Mouse (Mus musculus): ENCODE measurements around the gene Vipas39.
"Not testable (repeated sequence)": the region's sequence is repeated elsewhere in the genome, so short reads cannot be mapped to it uniquely, and the experiment has no call there.

The Vipas39 gene

DNA sequence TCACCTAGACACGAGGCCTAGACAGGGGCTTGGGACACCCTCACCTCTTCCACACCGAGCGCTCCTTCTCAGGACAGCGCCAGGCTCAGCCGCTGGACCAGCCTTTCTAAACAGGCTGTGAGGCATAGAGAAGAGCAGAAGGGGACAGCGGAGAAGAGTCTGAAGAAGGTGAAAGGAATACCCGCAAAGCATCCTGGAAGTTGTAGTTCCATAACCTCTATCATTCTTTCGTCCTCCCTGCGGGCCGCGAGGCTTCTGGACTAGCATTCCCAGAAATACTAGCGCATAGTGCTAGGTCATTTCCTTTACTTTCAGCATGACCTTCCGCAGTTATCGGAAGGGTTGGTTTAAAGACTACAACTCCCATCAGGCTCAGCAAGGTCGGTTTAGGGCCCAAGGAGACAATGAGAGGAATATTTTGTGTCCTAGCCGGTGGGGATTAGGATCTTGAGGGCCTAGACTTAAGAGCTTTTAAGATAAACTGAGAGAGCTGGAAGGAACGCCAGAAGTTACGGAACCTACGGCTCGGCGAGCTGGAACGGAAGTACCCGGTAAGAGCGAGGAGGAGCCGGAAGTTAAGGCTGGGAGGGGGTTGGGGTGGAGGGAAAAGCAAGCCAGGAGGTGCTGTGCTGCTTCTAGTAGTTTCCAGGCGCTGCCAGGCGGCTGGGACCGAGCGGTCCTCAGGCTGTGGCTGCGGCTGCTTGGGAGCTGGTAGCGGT, at the start of gene Vipas39, which contains the start of gene Ahsa1:
Vipas39 (minus strand) TSS at position 149 of the 719 bp plus-strand sequence.
Ahsa1 (plus strand) TSS at position 372 of the 719 bp plus-strand sequence.
- peak; percentile 96 for DNase-seq (ENCODE audit: low read depth, low spot score)

DNA sequence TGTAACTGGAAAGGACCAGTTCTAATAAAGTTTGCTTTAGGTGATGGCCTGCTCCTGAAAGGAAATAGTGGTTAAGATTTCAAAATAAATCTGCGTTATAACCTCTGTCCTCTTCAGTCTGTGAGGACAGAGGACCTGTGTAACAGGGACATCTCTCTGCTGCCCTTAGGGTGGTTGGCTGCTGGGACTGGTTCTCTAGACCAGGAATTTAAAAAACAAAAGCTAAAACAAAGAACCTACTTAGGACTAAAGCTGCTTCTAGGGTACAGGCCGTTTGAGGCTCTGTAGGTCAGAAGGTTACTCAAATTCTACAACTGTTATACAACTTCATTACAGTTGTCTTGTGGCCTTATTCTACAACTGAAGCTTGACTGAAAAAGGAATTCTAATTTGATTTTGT, 47.0 kb upstream of the Vipas39 start:
- DNase-seq (ENCODE audit: low read depth, low spot score): no peak

GRCm38 (mm10) chr12:87306584-87306844, 40.5 kb upstream of the Vipas39 start:
- DNase-seq (ENCODE audit: low read depth, low spot score): not testable (repeated sequence)

DNA sequence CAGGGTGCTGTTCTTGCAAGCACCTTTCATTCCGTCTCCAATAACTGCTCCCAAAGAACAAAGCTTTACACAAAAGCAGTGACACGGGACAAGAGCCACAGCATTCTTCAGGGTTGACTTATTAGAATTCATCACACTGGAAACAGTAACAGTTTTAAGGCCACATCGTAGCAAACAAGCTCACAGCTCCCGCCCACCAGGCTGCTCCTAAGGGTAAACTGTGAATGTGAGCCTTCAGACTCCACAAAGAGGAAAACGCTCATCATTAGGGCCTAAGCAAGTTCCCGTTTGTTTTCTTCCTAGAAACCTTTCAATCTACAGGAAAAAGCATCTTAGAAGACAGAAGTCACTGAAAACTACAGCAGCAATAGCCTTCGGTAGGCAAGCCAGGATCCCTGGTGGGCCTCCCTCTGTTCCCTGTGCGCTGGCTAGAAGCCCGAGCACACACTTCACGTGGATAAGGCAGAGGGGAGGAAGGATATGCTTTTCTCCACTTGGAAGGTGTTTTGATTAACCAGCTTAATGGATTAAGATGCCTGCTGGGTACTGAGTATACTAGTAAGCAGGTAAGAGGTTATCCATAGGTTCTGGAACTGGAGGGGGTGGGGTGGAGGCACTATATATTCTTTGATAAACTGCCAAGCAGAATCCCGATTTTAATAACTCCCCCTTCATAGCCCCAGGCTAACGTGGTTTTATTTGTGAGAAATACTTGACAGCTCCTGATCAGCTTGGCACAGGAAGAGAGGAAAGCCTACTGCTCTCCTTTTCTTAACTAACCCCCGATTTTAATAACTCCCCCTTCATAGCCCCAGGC, 39.9 kb upstream of the Vipas39 start:
- no peak for DNase-seq (ENCODE audit: low read depth, low spot score)

- DNase-seq (ENCODE audit: low read depth, low spot score): no peak
Observed at GRCm38 (mm10) chr12:87301189-87301588, 35.1 kb upstream of the Vipas39 start.

DNA sequence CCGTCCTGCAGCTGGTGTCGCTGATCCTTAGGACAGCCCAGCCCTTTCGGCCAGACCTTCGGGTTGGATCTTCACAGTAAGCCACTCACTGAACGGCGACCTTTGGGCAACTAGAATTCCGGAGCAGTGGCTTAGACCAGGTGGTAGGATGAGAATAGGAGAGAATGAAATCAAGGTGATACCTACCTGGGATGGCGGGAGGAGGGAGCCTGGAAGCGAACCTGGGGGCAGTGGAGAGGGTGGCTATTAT, 34.3 kb upstream of the Vipas39 start:
- peak; percentile 9 for DNase-seq (ENCODE audit: low read depth, low spot score)

DNA sequence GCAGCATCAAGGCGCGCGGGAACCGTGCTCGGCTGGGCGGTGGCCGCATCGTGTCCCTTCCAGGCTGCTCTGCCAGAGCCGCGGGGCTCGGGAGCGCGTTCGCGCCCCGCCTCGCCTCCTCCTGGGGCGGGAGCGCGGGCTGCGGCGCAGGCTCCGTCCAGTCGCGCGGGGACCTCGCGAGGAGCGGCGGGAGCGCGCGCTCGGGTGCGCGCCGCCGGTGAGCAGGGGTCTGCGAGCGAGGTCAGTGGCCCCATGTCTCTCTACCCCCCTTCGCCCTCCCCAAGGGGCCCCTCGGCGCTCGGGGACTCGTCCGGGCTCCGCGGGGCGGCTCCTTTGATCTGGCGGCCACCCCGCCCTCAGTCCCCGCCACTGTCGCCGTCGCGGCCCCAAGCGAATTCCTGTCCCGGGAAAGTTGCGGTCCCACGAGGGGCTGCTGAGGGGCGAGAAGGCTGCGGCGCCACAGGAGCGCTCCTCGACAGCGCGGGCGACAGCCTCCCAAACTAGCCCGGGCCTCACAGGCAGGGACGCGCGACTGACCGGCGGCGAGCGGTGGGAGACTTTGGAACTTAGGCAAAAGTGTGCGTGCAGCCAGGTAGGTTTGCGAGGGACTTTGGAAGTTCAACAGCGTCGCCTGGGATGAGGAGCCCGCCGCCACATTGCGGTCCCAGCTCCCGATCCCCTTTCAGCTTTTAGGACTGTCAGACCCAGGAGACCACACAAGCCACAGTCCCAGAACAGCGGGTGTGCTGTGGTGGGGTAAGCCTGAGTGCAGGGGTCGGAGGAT, 33.8 kb upstream of the Vipas39 start, which contains the start of gene Ism2:
Ism2 (minus strand) TSS at position 49 of the 784 bp plus-strand sequence.
- peak; percentile 21 for DNase-seq (ENCODE audit: low read depth, low spot score)

GRCm38 (mm10) chr12:87299037-87299656, 33.1 kb upstream of the Vipas39 start:
- peak; percentile 6 for DNase-seq (ENCODE audit: low read depth, low spot score)

DNA sequence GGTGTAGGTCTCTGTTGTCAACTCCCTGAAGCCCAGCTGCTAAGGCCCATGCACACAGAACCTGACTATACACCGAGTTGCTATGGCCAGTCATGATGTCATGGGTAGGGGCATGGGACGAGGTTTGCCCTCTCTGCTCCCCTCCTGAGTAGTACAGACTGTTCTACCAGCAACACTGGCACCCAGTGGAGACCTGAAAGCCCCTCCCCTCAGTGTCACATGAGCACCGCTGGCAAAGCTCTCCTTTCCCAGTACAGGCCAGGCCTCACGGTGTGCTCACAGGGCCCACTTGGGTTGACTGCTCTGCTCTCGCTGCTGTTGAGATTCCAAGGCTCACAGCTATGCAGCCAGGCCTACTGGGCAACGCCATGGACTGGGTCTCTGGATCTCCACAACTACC, 27.9 kb upstream of the Vipas39 start:
- DNase-seq (ENCODE audit: low read depth, low spot score): no peak

- no peak for DNase-seq (ENCODE audit: low read depth, low spot score)
Observed at GRCm38 (mm10) chr12:87289100-87289499, 23.0 kb upstream of the Vipas39 start.

DNA sequence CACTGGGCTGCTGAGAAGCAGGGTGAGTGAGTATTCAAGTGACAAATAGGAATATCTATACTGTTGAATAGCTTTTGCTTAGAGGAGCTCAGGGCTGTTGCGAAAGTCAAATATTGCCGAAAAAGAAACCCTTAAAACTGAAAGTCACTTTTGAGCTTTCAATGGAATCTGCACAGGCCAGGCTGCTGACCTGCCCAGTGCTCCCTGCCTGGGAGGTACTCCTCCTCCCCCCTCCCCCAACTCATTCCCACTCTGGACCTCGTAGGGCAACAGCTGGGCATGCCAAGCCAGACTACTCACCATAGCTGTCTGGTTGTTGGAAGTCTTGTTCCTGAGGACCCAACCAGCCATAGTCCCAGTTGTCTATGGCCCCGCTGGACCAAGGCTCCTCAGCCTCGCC, 18.7 kb upstream of the Vipas39 start:
- no peak for DNase-seq (ENCODE audit: low read depth, low spot score)

DNA sequence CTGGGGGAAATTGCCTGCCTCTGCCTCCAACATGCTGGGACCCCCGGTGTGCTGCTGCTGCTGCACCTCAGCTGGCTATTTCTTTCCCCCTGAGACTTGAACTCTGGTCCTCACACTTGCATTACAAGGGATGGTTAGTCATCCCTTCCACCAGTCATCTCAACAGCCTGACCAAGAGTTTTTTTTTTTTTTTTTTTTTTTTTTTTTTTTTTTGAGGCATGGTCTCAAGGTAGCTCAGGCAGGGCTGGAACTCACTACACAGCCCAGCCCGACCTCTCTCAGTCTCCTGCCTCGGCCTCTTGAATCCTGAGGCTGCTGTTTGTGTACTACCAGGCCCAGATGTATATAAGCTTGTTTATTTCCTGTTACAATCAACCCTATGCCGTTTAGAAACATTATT, 18.2 kb upstream of the Vipas39 start:
- no peak for DNase-seq (ENCODE audit: low read depth, low spot score)

- DNase-seq (ENCODE audit: low read depth, low spot score): no peak
Observed at GRCm38 (mm10) chr12:87283706-87284105, 17.6 kb upstream of the Vipas39 start.

DNA sequence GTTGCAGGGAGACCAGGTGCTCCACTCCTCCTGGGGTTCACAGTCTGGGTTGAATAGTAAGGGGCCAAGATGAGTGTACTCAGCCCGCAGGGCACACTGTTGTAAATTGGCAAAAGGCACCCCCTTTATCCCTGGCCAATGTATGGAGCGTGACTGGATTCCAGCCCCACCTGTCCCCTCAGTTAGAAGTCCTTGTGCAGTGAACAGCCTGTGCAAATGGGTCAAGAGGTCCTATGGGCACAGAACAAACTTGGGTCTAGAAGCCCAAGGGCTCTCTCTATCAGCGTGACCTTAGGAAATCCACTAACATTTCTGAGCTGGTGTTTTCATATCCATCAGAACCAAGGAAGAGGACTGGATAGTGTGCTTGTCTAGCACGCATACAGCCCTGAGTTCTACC, 16.7 kb upstream of the Vipas39 start:
- no peak for DNase-seq (ENCODE audit: low read depth, low spot score)

GRCm38 (mm10) chr12:87281766-87282165, 15.7 kb upstream of the Vipas39 start:
- DNase-seq (ENCODE audit: low read depth, low spot score): no peak

DNA sequence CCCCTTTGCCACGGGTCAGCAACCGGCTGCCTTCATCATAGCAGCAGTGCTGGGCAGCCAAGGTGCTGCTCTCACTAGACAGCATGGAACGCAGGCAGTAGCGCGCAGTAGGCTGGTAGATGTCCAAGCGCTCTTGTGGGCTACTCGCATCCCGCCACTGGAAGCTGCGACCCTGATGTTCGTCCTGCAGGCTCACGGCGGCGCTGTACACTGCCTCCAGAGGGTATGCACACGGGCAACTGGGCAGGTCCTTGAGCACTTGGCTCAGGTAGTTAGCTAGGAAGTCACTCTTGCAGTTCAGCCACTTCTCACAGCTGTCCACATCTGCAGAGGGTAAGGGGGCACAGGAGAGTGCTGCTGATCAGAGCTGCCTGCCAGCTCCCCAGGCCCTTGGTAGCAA, 13.8 kb upstream of the Vipas39 start:
- DNase-seq (ENCODE audit: low read depth, low spot score): no peak

DNA sequence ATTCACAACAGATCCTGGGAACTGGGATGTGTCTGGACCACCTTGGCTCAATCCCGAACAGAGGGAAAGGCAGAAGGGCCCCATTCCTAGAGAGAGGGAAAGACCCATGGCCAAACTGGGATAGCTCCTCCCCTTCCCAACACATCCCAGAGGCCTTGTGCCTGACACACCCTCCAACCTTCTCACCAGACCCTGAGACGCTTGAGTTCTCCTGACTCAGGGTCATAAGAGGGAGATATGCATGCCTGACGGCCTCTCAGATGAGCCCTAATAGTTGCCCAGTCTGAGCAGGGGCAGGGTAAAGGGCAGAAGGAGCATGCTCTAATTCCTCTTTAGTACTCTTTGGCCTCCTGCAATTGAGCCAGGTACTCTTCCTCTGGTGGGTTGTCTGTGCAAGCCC, 13.3 kb upstream of the Vipas39 start:
- DNase-seq (ENCODE audit: low read depth, low spot score): no peak

DNA sequence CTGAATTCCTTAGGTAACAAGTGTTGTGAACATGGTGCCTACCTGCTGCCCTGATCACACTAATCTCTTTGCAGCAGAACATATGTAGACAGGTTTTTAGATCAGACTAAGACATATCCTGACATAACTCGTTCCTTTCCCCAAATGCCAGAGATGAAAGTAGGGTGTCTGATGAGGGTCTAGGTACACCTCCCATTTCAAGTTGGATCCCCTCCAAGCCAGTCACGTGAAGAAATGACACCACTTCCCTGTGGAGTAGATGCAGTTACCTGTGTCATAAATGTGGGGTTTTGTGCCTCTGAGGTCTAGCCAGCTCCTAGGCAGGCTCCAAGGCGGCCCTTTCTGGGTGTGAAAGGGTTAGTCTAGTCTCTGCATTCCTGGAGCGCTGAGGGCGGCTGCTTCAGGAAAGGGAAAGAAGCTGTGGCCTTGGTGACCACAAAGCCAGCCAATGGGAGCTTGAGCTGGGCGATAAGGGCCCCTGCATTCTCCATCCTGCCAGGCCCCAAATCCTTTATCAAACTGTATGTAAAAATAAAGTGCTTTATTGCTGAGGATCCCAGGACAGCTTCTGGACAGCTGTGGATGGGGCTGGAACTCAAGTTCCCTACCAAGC, 12.2 kb upstream of the Vipas39 start:
- DNase-seq (ENCODE audit: low read depth, low spot score): no peak

DNA sequence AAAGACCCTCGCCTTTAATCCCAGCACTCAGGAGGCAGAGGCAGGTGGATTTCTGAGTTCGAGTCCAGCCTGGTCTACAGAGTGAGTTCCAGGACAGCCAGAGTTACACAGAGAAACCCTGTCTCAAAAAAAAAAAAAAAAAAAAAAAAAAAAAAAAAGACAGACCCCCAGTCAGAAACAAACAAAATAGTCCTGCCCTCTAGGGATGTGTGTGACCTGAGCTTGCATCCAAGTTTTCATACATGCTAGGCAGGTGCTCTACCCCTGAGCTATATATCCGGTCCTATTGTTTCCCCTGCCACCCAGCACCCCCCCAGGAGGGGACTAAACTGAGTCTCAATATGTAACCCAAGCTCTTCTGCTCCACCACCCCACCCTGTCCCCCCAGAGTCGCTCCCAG, 11.2 kb upstream of the Vipas39 start:
- not testable (repeated sequence) for DNase-seq (ENCODE audit: low read depth, low spot score)

- no peak for DNase-seq (ENCODE audit: low read depth, low spot score)
Observed at GRCm38 (mm10) chr12:87274853-87275831, 9.1 kb upstream of the Vipas39 start.

Measured in CD4-positive helper T cell, adult 2 months (primary cell).